Mouse (Mus musculus) lung, adult 2 months (tissue): ENCODE results near the gene Prim2.

ENCODE experiments used
- CTCF ChIP-seq: fragments of 200-500 bp; IDR thresholded peaks from 2 replicates; pipeline ENCODE4 v1.5.1; 2011; ENCODE audit warnings: mild to moderate bottlenecking, low read length, control low read depth; ENCODE audit not compliant: insufficient read depth
- POLR2A ChIP-seq: fragments of 200-500 bp; IDR thresholded peaks from 2 replicates; pipeline ENCODE4 v1.6.1; 2011; ENCODE audit warnings: low read depth, mild to moderate bottlenecking, control low read depth, low read length, borderline replicate concordance; ENCODE audit errors: extremely low read depth

- TF ChIP-seq CTCF (no peak), POLR2A (no peak)
These were observed 11.3 kb downstream of the Prim2 start for GRCm38 (mm10) chr1:33658302-33658701.
